Mouse (Mus musculus) ovary, adult 18-20 months (tissue): ENCODE data around the gene Prss21.

Experiments used
- DNase-seq: peaks from one replicate; pipeline ENCODE4 v3.0.0; 2022; ENCODE audit warnings: low spot score, mixed read lengths

Prss21 gene

GRCm38 (mm10) chr17:23867756-23868155 is at the start of gene Prss21:
TSS of gene Prss21 (plus strand) at chr17:23868056.
- DNase-seq, result no peak

GRCm38 (mm10) chr17:23818579-23818978 is 49.3 kb upstream of the Prss21 start:
- DNase-seq, result no peak

GRCm38 (mm10) chr17:23819235-23819634 is 48.6 kb upstream of the Prss21 start:
- DNase-seq, result no peak

DNA sequence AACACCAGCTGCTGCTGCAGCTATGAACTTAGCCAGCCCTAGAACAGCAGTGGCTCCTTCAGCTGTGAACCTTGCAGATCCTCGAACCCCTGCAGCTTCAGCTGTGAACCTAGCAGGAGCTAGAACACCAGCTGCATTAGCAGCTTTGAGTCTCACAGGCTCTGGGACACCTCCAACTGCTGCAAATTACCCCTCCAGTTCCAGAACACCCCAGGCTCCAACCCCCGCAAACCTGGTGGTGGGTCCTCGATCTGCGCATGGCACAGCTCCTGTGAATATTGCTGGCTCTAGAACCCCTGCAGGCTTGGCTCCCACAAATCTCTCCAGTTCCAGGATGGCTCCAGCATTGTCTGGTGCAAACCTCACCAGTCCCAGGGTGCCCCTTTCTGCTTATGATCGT is 47.1 kb upstream of the Prss21 start:
- DNase-seq, result no peak

- no peak for DNase-seq
These were observed 45.8 kb upstream of the Prss21 start for GRCm38 (mm10) chr17:23822094-23822493.

DNA sequence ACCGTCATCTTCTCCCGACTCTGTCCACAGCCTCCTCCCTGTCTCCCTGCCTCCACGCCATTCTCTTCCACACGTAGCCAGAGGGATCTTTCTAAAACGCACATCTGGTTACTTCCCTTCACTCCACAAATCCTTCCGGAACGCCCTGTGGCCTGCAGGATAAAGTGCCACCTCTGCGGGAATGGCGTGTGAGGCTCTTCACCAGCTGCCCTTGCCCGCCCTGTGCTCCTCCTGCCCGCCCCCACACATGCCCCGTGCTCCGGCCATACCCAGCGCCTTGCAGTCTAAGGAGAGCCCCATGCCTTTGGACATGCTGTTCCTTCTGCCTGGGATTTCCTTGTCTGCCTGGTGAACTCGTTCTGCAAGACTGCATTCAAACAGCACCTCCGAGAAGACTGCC is 44.8 kb upstream of the Prss21 start:
- DNase-seq, result no peak

- no peak for DNase-seq
These were observed 44.2 kb upstream of the Prss21 start for GRCm38 (mm10) chr17:23823614-23824013.

GRCm38 (mm10) chr17:23825591-23825990 is 42.3 kb upstream of the Prss21 start:
- no peak for DNase-seq

GRCm38 (mm10) chr17:23828271-23829001 is 39.4 kb upstream of the Prss21 start:
- DNase-seq, result no peak

DNA sequence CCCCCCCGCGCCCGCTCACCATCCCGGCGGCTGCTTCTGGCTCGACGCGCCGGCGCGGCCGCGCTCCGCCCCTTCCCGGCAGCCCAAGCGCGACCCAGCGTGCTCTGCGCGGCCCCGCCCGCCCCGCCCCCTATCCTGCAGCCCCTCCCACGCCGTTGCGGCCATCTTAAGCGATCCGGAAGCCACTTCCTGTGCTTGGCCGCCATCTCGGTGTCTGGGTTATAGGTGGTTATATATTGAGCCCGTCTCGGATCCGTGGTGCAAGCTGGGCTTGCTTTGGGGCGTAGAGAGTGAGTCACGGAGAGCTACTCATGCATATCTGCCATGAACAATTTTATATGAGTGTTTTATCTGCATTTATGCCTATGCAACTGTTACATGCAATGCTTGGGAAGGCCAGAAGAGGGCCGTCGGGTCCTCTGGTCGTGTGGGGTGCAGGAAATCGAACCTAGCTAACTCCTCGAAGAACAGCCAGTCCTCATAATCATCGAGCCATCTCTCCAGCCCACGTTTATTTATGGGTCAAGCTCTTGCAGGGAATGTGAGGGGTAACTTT is 38.7 kb upstream of the Prss21 start, which contains the start of gene Elob:
Gene Elob (minus strand): TSS at position 73 of the 556 bp plus-strand sequence.
- peak; percentile 78 for DNase-seq

DNA sequence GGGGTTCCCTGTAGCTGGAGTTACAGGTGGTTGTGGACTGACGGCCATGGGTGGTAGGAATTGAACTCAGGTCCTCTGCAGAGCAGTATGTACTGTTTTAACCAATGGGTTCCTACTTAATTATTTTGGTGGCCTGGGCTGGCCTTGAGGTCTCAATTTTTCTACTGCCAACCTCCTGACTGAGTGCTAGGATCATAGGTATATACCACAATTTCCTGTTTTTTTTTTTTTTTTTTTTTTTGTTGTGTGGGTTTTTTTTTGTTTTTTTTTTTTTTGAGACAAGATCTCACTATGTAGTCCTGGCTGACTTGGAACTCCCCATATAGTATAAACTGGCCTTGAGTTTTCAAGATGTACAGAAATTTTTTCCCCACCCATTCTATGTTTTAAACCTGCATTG is 36.7 kb upstream of the Prss21 start:
- no peak for DNase-seq

DNA sequence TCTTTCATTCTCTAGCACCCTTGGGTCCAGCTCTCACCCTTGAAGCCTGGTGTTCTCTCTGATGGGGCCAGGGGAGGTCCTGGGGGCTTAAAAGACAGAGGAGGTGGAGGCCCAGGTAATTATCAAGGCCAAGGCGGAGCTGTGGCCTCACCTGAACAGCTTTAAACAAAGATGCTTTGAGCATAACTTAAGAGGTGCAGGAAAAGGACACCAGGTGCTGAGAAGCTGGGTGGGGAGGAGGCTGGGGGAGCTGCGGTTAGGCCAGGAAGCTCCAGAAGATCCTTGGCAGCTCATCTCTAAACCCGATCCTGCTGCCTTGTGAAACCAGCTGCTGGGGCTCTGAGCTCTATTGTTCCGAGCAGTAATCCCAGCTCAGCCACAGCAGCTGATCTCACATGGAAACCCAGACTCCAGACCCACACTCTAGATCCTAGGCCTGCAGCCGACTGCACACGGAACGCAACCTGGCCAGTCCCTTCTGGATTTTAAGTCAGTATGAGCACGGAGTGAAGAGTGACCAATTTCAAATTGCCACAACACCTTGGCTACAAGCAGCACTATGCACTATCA is 31.8 kb upstream of the Prss21 start, which contains the start of gene Prss33:
Gene Prss33 (minus strand): TSS at position 51 of the 570 bp plus-strand sequence.
- no peak for DNase-seq

DNA sequence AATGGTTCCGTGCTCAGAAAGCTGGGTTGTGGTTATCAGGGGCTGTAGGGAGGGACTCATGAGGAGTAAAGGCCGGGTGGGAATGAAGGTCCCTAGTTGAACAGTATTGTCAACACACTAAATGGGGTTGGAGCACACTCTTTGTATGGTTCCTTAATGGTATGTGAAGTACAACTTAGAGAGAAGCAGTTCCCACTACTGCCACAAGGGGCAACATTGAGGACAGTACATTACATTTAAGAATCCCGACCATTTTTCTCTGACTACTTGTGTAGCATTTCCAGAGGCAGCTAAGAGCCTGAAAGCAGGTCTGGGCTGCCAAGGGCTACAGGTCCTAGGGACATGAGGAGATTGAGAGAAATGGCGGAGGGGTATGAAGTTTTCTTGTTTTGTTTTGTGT is 26.7 kb upstream of the Prss21 start:
- no peak for DNase-seq

DNA sequence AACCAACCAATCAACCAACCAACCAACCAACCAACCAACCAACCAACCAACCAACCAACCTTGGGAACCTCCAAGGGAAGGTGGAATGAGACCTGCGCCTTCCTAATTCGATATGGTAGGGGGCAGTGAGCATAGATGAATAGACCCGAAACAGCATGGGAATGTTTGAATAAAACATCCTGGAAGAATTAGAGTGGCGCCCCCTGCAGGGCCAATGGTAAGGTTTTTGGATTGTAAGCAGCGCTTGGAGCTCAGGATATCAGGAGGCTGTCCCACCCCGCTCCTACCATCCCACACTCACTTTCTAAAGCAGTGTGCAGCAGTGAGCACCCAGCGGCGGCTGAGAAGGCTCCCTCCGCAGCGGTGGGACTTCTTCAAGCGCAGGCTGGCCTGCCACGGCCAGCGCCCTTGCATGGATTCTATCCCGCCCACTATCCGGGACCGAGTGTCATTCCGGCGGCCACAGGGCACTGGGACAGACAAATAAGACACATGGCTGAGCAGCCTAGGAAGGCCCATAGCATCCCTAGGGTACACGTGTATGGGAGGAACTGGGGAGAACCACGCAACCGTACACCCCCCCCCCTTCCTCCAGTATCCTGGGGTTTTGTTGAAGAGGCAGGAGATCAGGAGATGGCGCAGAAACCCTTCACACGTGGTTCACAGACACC is 24.6 kb upstream of the Prss21 start:
- DNase-seq, result no peak

- DNase-seq, result no peak
These were observed 24.0 kb upstream of the Prss21 start, which contains the start of the genes Prss32 and Prss41 for GRCm38 (mm10) chr17:23843812-23844273. TSS of gene Prss32 (plus strand) at chr17:23843855. TSS of gene Prss41 (minus strand) at chr17:23844172.

DNA sequence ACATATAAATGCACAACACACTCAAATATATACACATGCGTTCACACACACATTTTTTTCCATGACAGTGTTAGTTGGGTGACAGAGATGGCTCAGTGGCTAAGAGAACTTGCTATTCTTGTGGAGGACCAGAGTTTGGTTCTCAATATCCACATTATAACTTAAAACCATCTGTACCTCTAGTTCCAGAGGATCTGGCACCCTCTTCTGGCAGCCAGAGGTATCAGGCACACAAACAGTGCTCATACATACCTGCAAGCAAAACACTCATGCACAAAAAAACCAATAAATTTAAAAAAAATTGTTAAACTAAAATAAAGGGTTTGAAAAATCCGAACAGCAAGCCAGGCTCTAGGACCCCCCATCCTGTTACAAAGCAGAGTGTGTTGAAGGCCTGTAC is 17.8 kb upstream of the Prss21 start:
- DNase-seq, result no peak

GRCm38 (mm10) chr17:23850853-23851749 is 16.8 kb upstream of the Prss21 start:
- DNase-seq, result no peak

- no peak for DNase-seq
These were observed 14.6 kb upstream of the Prss21 start for GRCm38 (mm10) chr17:23853292-23853691.

DNA sequence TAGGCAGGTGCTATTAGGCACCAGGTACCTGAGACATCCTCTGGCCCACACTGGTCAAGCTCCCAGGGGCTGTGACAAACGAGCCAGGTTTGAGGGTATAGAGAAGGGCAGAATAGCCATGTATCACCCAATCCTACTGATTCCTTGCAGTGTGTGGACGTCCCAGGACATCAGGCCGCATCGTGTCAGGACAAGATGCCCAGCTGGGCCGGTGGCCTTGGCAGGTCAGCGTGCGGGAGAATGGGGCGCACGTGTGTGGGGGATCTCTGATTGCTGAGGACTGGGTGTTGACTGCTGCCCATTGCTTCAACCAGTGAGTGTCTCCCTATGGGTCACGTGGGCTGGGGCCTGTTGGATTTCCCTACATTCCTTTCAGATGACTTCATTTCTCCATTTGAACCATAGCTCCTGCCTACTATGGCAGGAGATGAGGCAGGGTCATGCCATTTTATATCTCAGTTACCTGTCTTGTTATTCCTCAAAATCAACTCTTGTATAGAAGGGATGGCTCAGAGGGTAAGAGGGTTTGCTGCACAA is 13.6 kb upstream of the Prss21 start:
- no peak for DNase-seq

GRCm38 (mm10) chr17:23857193-23857592 is 10.7 kb upstream of the Prss21 start:
- DNase-seq, result no peak

DNA sequence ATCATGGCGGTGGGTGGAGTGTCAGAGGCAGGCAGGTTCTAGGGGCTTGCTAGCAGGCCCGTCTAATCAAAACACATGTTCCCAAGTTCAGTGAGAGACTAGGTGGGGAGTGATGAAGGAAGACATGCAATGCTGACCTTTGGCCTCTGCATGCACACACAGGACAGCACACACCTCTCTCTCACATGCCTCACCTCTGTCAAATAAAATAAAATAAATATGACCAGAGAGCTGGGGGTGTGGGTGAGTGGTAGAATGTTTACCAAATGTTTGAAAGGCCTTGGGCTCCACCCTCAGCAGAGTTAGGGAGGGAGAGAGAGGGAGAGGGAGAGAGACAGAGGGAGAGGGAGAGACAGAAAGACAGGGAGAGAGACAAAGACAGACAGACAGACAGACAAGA is 9.9 kb upstream of the Prss21 start:
- DNase-seq, result no peak
